Mouse (Mus musculus) hindbrain, embryonic 13.5 days (tissue): ENCODE results near the gene Pla2g16. TPM values are rescaled to one million over a fixed set of nuclear protein-coding genes. Genes with fewer than 3 reads are reported as not detected.
A peak's percentile ranks its signal among the peaks of the same experiment; 100 is the strongest.

ENCODE experiments used
- ATAC-seq: fragments of 200-750 bp; cut with Nextera tagmentation; 2 replicates; pipeline ENCODE4 v1.8.0; 2017; ENCODE audit warnings: moderate TSS enrichment; ENCODE audit not compliant: low FRiP score
- H3K27ac ChIP-seq: fragments of 300-500 bp; sonication (generic); 2 replicates; pipeline ENCODE4 v1.5.1; 2015; ENCODE audit warnings: inconsistent platforms, mild to moderate bottlenecking, moderate library complexity
- H3K27me3 ChIP-seq: fragments of 300-500 bp; sonication (generic); 2 replicates; pipeline ENCODE4 v1.6.1; 2015; ENCODE audit warnings: mild to moderate bottlenecking, inconsistent platforms
- H3K36me3 ChIP-seq: fragments of 300-500 bp; sonication (generic); 2 replicates; pipeline ENCODE4 v1.6.1; 2015; ENCODE audit warnings: mild to moderate bottlenecking, inconsistent platforms
- H3K4me1 ChIP-seq: fragments of 300-500 bp; sonication (generic); replicated peaks from 2 replicates; pipeline ENCODE4 v1.6.1; 2015; ENCODE audit warnings: inconsistent platforms
- H3K4me2 ChIP-seq: fragments of 300-500 bp; sonication (generic); 2 replicates; pipeline ENCODE4 v1.6.1; 2015; ENCODE audit warnings: inconsistent platforms, mild to moderate bottlenecking, moderate library complexity
- H3K4me3 ChIP-seq: fragments of 300-500 bp; sonication (generic); 2 replicates; pipeline ENCODE4 v1.5.1; 2015; ENCODE audit warnings: mild to moderate bottlenecking, inconsistent platforms
- H3K9ac ChIP-seq: fragments of 300-500 bp; sonication (generic); 2 replicates; pipeline ENCODE4 v1.6.1; 2015; ENCODE audit warnings: mild to moderate bottlenecking, inconsistent platforms
- H3K9me3 ChIP-seq: fragments of 300-500 bp; sonication (generic); 2 replicates; pipeline ENCODE4 v1.6.1; 2016; ENCODE audit warnings: inconsistent platforms
- WGBS: fragments of 180-500 bp; shearing (Covaris S2); methylation state at CpG from one replicate; pipeline ENCODE4 v1.1.7; 2015; 5-methylcytosine and 5-hydroxymethylcytosine counted together
- polyA plus RNA-seq: library from polyadenylated mRNA; unstranded; fragments of >200 nt; fragmentation: Nextera tagmentation; extraction: Ambion mirVana; gene quantifications from 2 replicates; pipeline ENCODE4 v1.2.1, GENCODE M21; 2015

Gene Pla2g16
- polyA plus RNA-seq = 2.9 and 5.4 TPM in 2 replicates

- H3K27me3 ChIP-seq = peaks cover 22% of the 10 kb centered on the region
- H3K9ac ChIP-seq = peak within 1 kb of the TSS; percentile 59
- peak within 1 kb of the TSS; percentile 61 for H3K4me2 ChIP-seq
- no peaks in the 10 kb centered on the region for H3K9me3 ChIP-seq
- no peaks in the 10 kb centered on the region for H3K36me3 ChIP-seq
- peaks cover 11% of the 10 kb centered on the region for H3K4me1 ChIP-seq
- no peak within 1 kb of the TSS for H3K27ac ChIP-seq
- WGBS = under 1% methylated on average over 27 of the region's 27 CpGs
- peak; percentile 52; the same call in 1 of the 2 replicates for ATAC-seq
- H3K4me3 ChIP-seq = peak within 1 kb of the TSS; percentile 41
Observed at GRCm38 (mm10) chr19:7557328-7557822, at the start of gene Pla2g16. Gene Pla2g16 (plus strand): TSS chr19:7557459.

GRCm38 (mm10) chr19:7508026-7508425 lies 49.2 kb upstream of the Pla2g16 start:
- WGBS = 64% methylated on average over 4 of the region's 4 CpGs
- Histone ChIP-seq H3K36me3 (peaks cover 19% of the 10 kb centered on the region), H3K9ac (no peak overlapping the region), H3K9me3 (no peaks in the 10 kb centered on the region), H3K27me3 (no peaks in the 10 kb centered on the region), H3K4me1 (no peaks in the 10 kb centered on the region), H3K4me2 (no peak overlapping the region), H3K27ac (no peak overlapping the region), H3K4me3 (no peak overlapping the region)
- ATAC-seq = no peak

- H3K4me2 ChIP-seq = no peak overlapping the region
- H3K27me3 ChIP-seq = no peaks in the 10 kb centered on the region
- peaks cover 27% of the 10 kb centered on the region for H3K36me3 ChIP-seq
- no peak for ATAC-seq
- H3K4me1 ChIP-seq = no peaks in the 10 kb centered on the region
- H3K4me3 ChIP-seq = no peak overlapping the region
- H3K27ac ChIP-seq = no peak overlapping the region
- H3K9me3 ChIP-seq = no peaks in the 10 kb centered on the region
- no peak overlapping the region for H3K9ac ChIP-seq
- WGBS = 85% methylated on average over 1 of the region's 1 CpGs
Observed at GRCm38 (mm10) chr19:7516437-7516836, 40.8 kb upstream of the Pla2g16 start.

- Histone ChIP-seq H3K4me2 (no peak overlapping the region), H3K4me3 (no peak overlapping the region), H3K27me3 (no peaks in the 10 kb centered on the region), H3K27ac (no peak overlapping the region), H3K4me1 (no peaks in the 10 kb centered on the region), H3K36me3 (peaks cover 49% of the 10 kb centered on the region), H3K9ac (no peak overlapping the region), H3K9me3 (no peaks in the 10 kb centered on the region)
- no peak for ATAC-seq
- 93% methylated on average over 3 of the region's 3 CpGs for WGBS
Observed at GRCm38 (mm10) chr19:7521619-7522018, 35.6 kb upstream of the Pla2g16 start.

- Histone ChIP-seq H3K4me2 (no peak overlapping the region), H3K27ac (no peak overlapping the region), H3K27me3 (no peaks in the 10 kb centered on the region), H3K9me3 (no peaks in the 10 kb centered on the region), H3K9ac (no peak overlapping the region), H3K4me1 (no peaks in the 10 kb centered on the region), H3K36me3 (peaks cover 43% of the 10 kb centered on the region), H3K4me3 (no peak overlapping the region)
- no peak for ATAC-seq
- 100% methylated on average over 2 of the region's 2 CpGs for WGBS
Observed at GRCm38 (mm10) chr19:7522856-7523255, 34.4 kb upstream of the Pla2g16 start.

- H3K4me2 ChIP-seq = no peak overlapping the region
- H3K36me3 ChIP-seq = peaks cover 42% of the 10 kb centered on the region
- no peak overlapping the region for H3K9ac ChIP-seq
- no peak for ATAC-seq
- no peaks in the 10 kb centered on the region for H3K9me3 ChIP-seq
- 97% methylated on average over 1 of the region's 1 CpGs for WGBS
- H3K4me3 ChIP-seq = no peak overlapping the region
- H3K4me1 ChIP-seq = no peaks in the 10 kb centered on the region
- no peaks in the 10 kb centered on the region for H3K27me3 ChIP-seq
- no peak overlapping the region for H3K27ac ChIP-seq
Observed at GRCm38 (mm10) chr19:7523292-7523691, 34.0 kb upstream of the Pla2g16 start.

- H3K4me2 ChIP-seq = no peak overlapping the region
- no peak overlapping the region for H3K9ac ChIP-seq
- no peak for ATAC-seq
- no peaks in the 10 kb centered on the region for H3K4me1 ChIP-seq
- H3K27me3 ChIP-seq = no peaks in the 10 kb centered on the region
- no peak overlapping the region for H3K4me3 ChIP-seq
- no peaks in the 10 kb centered on the region for H3K9me3 ChIP-seq
- peaks cover 38% of the 10 kb centered on the region for H3K36me3 ChIP-seq
- no peak overlapping the region for H3K27ac ChIP-seq
Observed at GRCm38 (mm10) chr19:7523781-7524180, 33.5 kb upstream of the Pla2g16 start.

- H3K36me3 ChIP-seq = peaks cover 29% of the 10 kb centered on the region
- no peaks in the 10 kb centered on the region for H3K9me3 ChIP-seq
- no peak overlapping the region for H3K4me2 ChIP-seq
- H3K4me1 ChIP-seq = no peaks in the 10 kb centered on the region
- 65% methylated on average over 3 of the region's 3 CpGs for WGBS
- no peak overlapping the region for H3K9ac ChIP-seq
- H3K27ac ChIP-seq = no peak overlapping the region
- H3K27me3 ChIP-seq = no peaks in the 10 kb centered on the region
- H3K4me3 ChIP-seq = no peak overlapping the region
- ATAC-seq = no peak
Observed at GRCm38 (mm10) chr19:7524879-7525278, 32.4 kb upstream of the Pla2g16 start.

GRCm38 (mm10) chr19:7528639-7529428 lies 28.4 kb upstream of the Pla2g16 start:
- H3K27ac ChIP-seq = no peak overlapping the region
- no peak overlapping the region for H3K4me2 ChIP-seq
- H3K9me3 ChIP-seq = no peaks in the 10 kb centered on the region
- H3K27me3 ChIP-seq = no peaks in the 10 kb centered on the region
- peak; percentile 79 for ATAC-seq
- no peak overlapping the region for H3K4me3 ChIP-seq
- H3K9ac ChIP-seq = no peak overlapping the region
- H3K36me3 ChIP-seq = peaks cover 30% of the 10 kb centered on the region
- 60% methylated on average over 7 of the region's 7 CpGs for WGBS
- H3K4me1 ChIP-seq = peaks cover 4% of the 10 kb centered on the region

GRCm38 (mm10) chr19:7531906-7532305 lies 25.4 kb upstream of the Pla2g16 start:
- Histone ChIP-seq H3K4me2 (no peak overlapping the region), H3K36me3 (peaks cover 35% of the 10 kb centered on the region), H3K9ac (no peak overlapping the region), H3K9me3 (no peaks in the 10 kb centered on the region), H3K4me3 (no peak overlapping the region), H3K27me3 (no peaks in the 10 kb centered on the region), H3K27ac (no peak overlapping the region), H3K4me1 (peaks cover 7% of the 10 kb centered on the region)
- whole genome bisulfite sequencing = 90% methylated on average over 5 of the region's 5 CpGs
- no peak for ATAC-seq

- no peaks in the 10 kb centered on the region for H3K27me3 ChIP-seq
- H3K4me3 ChIP-seq = no peak overlapping the region
- ATAC-seq = no peak
- H3K4me2 ChIP-seq = no peak overlapping the region
- no peak overlapping the region for H3K9ac ChIP-seq
- no peaks in the 10 kb centered on the region for H3K9me3 ChIP-seq
- peaks cover 7% of the 10 kb centered on the region for H3K4me1 ChIP-seq
- 66% methylated on average over 5 of the region's 5 CpGs for WGBS
- H3K27ac ChIP-seq = no peak overlapping the region
- H3K36me3 ChIP-seq = peaks cover 35% of the 10 kb centered on the region
Observed at GRCm38 (mm10) chr19:7533891-7534290, 23.4 kb upstream of the Pla2g16 start.

- Histone ChIP-seq H3K9me3 (0 out of 2 replicates have a peak, but pooled peaks cover 7% of the 10 kb centered on the region), H3K4me3 (no peak overlapping the region), H3K27me3 (no peaks in the 10 kb centered on the region), H3K36me3 (no peaks in the 10 kb centered on the region), H3K9ac (no peak overlapping the region), H3K4me2 (no peak overlapping the region), H3K4me1 (no peaks in the 10 kb centered on the region), H3K27ac (no peak overlapping the region)
- ATAC-seq = no peak
- 92% methylated on average over 3 of the region's 3 CpGs for WGBS
Observed at GRCm38 (mm10) chr19:7548924-7549323, 8.3 kb upstream of the Pla2g16 start.
